Mouse (Mus musculus): ENCODE measurements around the gene Tmem251. TPM values are rescaled to one million over a fixed set of nuclear protein-coding genes. Genes with fewer than 3 reads are reported as not detected.

Tmem251 gene
- polyA plus RNA-seq, 1 experiment from 2014 or later = 14.2 TPM

- Histone ChIP-seq H3K4me2 (ENCODE audit: low read length) (no peak overlapping the region), H3K27ac (ENCODE audit: low read depth, low read length) (no peak overlapping the region), H3K4me1 (ENCODE audit: control insufficient read depth, insufficient read depth, low read length) (no peaks in the 10 kb centered on the region), H3K9me3 (replicated peaks; ENCODE audit: control insufficient read depth, low read length) (no peaks in the 10 kb centered on the region), H3K9ac (ENCODE audit: low read length) (no peak overlapping the region), H3K4me3 (ENCODE audit: low read depth, low read length) (no peak overlapping the region), H3K36me3 (ENCODE audit: control insufficient read depth, insufficient read depth, low read length) (peaks cover 51% of the 10 kb centered on the region), H3K27me3 (replicated peaks; ENCODE audit: control insufficient read depth, insufficient read depth, low read length) (no peaks in the 10 kb centered on the region)
- ATAC-seq = no peak
- DNase-seq (ENCODE audit: low spot score) = peak; percentile 14
- 51% methylated on average over 3 of the region's 3 CpGs for WGBS
Measured at GRCm38 (mm10) chr12:102779452-102779851, 35.9 kb downstream of the Tmem251 start.

GRCm38 (mm10) chr12:102782841-102783240 lies 39.3 kb downstream of the Tmem251 start:
- Histone ChIP-seq H3K36me3 (ENCODE audit: control insufficient read depth, insufficient read depth, low read length) (peaks cover 40% of the 10 kb centered on the region), H3K27me3 (replicated peaks; ENCODE audit: control insufficient read depth, insufficient read depth, low read length) (no peaks in the 10 kb centered on the region), H3K9me3 (replicated peaks; ENCODE audit: control insufficient read depth, low read length) (no peaks in the 10 kb centered on the region), H3K4me1 (ENCODE audit: control insufficient read depth, insufficient read depth, low read length) (no peaks in the 10 kb centered on the region), H3K4me3 (ENCODE audit: low read depth, low read length) (no peak overlapping the region), H3K4me2 (ENCODE audit: low read length) (no peak overlapping the region), H3K9ac (ENCODE audit: low read length) (no peak overlapping the region), H3K27ac (ENCODE audit: low read depth, low read length) (no peak overlapping the region)
- WGBS = 94% methylated on average over 5 of the region's 5 CpGs
- ATAC-seq = no peak
- DNase-seq (ENCODE audit: low spot score) = no peak

GRCm38 (mm10) chr12:102784899-102785592 lies 41.5 kb downstream of the Tmem251 start:
- Histone ChIP-seq H3K27me3 (replicated peaks; ENCODE audit: control insufficient read depth, insufficient read depth, low read length) (no peaks in the 10 kb centered on the region), H3K9me3 (replicated peaks; ENCODE audit: control insufficient read depth, low read length) (no peaks in the 10 kb centered on the region), H3K27ac (ENCODE audit: low read depth, low read length) (no peak overlapping the region), H3K4me2 (ENCODE audit: low read length) (no peak overlapping the region), H3K4me1 (ENCODE audit: control insufficient read depth, insufficient read depth, low read length) (no peaks in the 10 kb centered on the region), H3K36me3 (ENCODE audit: control insufficient read depth, insufficient read depth, low read length) (peaks cover 52% of the 10 kb centered on the region), H3K4me3 (ENCODE audit: low read depth, low read length) (no peak overlapping the region), H3K9ac (ENCODE audit: low read length) (no peak overlapping the region)
- DNase-seq (ENCODE audit: low spot score) (no peak), ATAC-seq (no peak)
- 93% methylated on average over 19 of the region's 19 CpGs for WGBS

DNA sequence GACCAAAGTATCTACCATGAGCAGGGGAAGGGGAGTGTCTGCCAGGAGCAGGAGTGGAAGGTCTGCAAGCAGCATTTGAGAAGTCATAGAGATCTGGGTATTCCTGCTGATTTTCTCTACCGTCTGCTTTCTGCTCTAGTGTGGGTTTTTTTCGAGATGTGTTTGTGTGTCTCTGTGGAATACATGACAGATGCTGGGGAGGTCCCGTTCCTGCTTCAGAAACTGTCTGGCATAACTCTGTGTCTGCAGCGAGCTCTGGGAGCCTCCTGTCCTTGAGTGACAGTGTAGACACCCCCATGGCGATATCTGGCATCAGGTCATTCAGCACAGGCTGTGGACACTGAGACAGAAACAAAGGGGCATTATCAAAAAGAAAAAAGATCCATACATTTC lies 42.0 kb downstream of the Tmem251 start:
- H3K4me2 ChIP-seq (ENCODE audit: low read length) = no peak overlapping the region
- H3K9ac ChIP-seq (ENCODE audit: low read length) = no peak overlapping the region
- no peaks in the 10 kb centered on the region for H3K9me3 ChIP-seq (replicated peaks; ENCODE audit: control insufficient read depth, low read length)
- 86% methylated on average over 5 of the region's 5 CpGs for WGBS
- no peak overlapping the region for H3K4me3 ChIP-seq (ENCODE audit: low read depth, low read length)
- ATAC-seq (no peak), DNase-seq (ENCODE audit: low spot score) (no peak)
- H3K27me3 ChIP-seq (replicated peaks; ENCODE audit: control insufficient read depth, insufficient read depth, low read length) = no peaks in the 10 kb centered on the region
- no peak overlapping the region for H3K27ac ChIP-seq (ENCODE audit: low read depth, low read length)
- H3K36me3 ChIP-seq (ENCODE audit: control insufficient read depth, insufficient read depth, low read length) = peaks cover 57% of the 10 kb centered on the region
- H3K4me1 ChIP-seq (ENCODE audit: control insufficient read depth, insufficient read depth, low read length) = no peaks in the 10 kb centered on the region

GRCm38 (mm10) chr12:102787927-102788326 lies 44.4 kb downstream of the Tmem251 start:
- ATAC-seq = no peak
- Histone ChIP-seq H3K36me3 (ENCODE audit: control insufficient read depth, insufficient read depth, low read length) (peaks cover 70% of the 10 kb centered on the region), H3K9ac (ENCODE audit: low read length) (no peak overlapping the region), H3K27me3 (replicated peaks; ENCODE audit: control insufficient read depth, insufficient read depth, low read length) (no peaks in the 10 kb centered on the region), H3K4me2 (ENCODE audit: low read length) (no peak overlapping the region), H3K4me1 (ENCODE audit: control insufficient read depth, insufficient read depth, low read length) (no peaks in the 10 kb centered on the region), H3K27ac (ENCODE audit: low read depth, low read length) (no peak overlapping the region), H3K9me3 (replicated peaks; ENCODE audit: control insufficient read depth, low read length) (no peaks in the 10 kb centered on the region), H3K4me3 (ENCODE audit: low read depth, low read length) (no peak overlapping the region)
- DNase-seq (ENCODE audit: low spot score) = no peak
- WGBS = 91% methylated on average over 7 of the region's 7 CpGs

Other genes with a start within 250 kb of the Tmem251 start
- 63.3 and 76.8 TPM in 2 replicates for gene Chga, start 188.8 kb upstream of the Tmem251 start, polyA plus RNA-seq (2014; fragmentation: Nextera tagmentation; extraction: Ambion mirVana)
- gene Itpk1, start 38.8 kb upstream of the Tmem251 start, polyA plus RNA-seq (2014; fragmentation: Nextera tagmentation; extraction: Ambion mirVana) = 47.1 and 57.5 TPM in 2 replicates
- gene Moap1, start 101 bp upstream of the Tmem251 start, polyA plus RNA-seq (2014; fragmentation: Nextera tagmentation; extraction: Ambion mirVana) = 47.0 and 59.8 TPM in 2 replicates
- gene Gm28051, start 14.0 kb downstream of the Tmem251 start, polyA plus RNA-seq (2014; fragmentation: Nextera tagmentation; extraction: Ambion mirVana) = not detected in 2 replicates
- 30.6 and 36.6 TPM in 2 replicates for gene Gon7, start 14.0 kb downstream of the Tmem251 start, polyA plus RNA-seq (2014; fragmentation: Nextera tagmentation; extraction: Ambion mirVana)
- gene Ubr7, start 14.2 kb downstream of the Tmem251 start, polyA plus RNA-seq (2014; fragmentation: Nextera tagmentation; extraction: Ambion mirVana) = 53.0 and 58.2 TPM in 2 replicates
- gene Gm20604, start 14.9 kb downstream of the Tmem251 start, polyA plus RNA-seq (2014; fragmentation: Nextera tagmentation; extraction: Ambion mirVana) = 40.4 and 41.3 TPM in 2 replicates
- 15.6 and 17.2 TPM in 2 replicates for gene Btbd7, start 134.7 kb downstream of the Tmem251 start, polyA plus RNA-seq (2014; fragmentation: Nextera tagmentation; extraction: Ambion mirVana)
- not detected in 2 replicates for gene Cox8c, start 155.6 kb downstream of the Tmem251 start, polyA plus RNA-seq (2014; fragmentation: Nextera tagmentation; extraction: Ambion mirVana)
- gene Unc79, start 205.1 kb downstream of the Tmem251 start, polyA plus RNA-seq (2014; fragmentation: Nextera tagmentation; extraction: Ambion mirVana) = 6.0 and 7.5 TPM in 2 replicates

Measured in forebrain, embryonic 14.5 days (tissue).